Mouse (Mus musculus) G1E (cell line): Measurements from ENCODE around the gene Gm49342. TPM values are rescaled to one million over a fixed set of nuclear protein-coding genes. Genes with fewer than 3 reads are reported as not detected.

Source experiments
- ATAC-seq: 2 replicates; pipeline ENCODE4 v1.8.0; 2016; ENCODE audit warnings: mild to moderate bottlenecking; ENCODE audit not compliant: insufficient number of reproducible peaks, poor library complexity, low FRiP score, severe bottlenecking; ENCODE audit errors: extremely low read depth
- DNase-seq: peaks from one replicate; pipeline ENCODE4 v3.0.0; 2012; ENCODE audit warnings: low spot score
- H3K27me3 ChIP-seq: 2 replicates; pipeline ENCODE4 v1.6.1; 2012; ENCODE audit warnings: mild to moderate bottlenecking, low read length, inconsistent platforms; ENCODE audit not compliant: insufficient read depth
- H3K36me3 ChIP-seq: replicated peaks from 2 replicates; pipeline ENCODE3; 2012; ENCODE audit warnings: mild to moderate bottlenecking, inconsistent platforms
- H3K4me1 ChIP-seq: 2 replicates; pipeline ENCODE4 v1.6.1; 2012; ENCODE audit warnings: low read depth, low read length, inconsistent platforms, mixed read lengths; ENCODE audit not compliant: insufficient read depth
- H3K4me3 ChIP-seq: 2 replicates; pipeline ENCODE4 v1.5.1; 2012; ENCODE audit warnings: low read depth, mild to moderate bottlenecking, inconsistent platforms, low read length, moderate library complexity, mixed read lengths
- H3K9me3 ChIP-seq: replicated peaks from 2 replicates; pipeline ENCODE4 v1.6.1; 2012; ENCODE audit warnings: inconsistent platforms
- CTCF ChIP-seq: IDR thresholded peaks from 2 replicates; pipeline ENCODE4 v1.5.1; 2012; ENCODE audit warnings: low read depth, low read length, inconsistent platforms, mixed read lengths
- GATA1 ChIP-seq: IDR thresholded peaks from 2 replicates; pipeline ENCODE4 v1.6.1; 2012; ENCODE audit warnings: borderline replicate concordance, low read length, inconsistent platforms, mixed read lengths
- GATA2 ChIP-seq: IDR thresholded peaks from 2 replicates; pipeline ENCODE4 v1.6.1; 2012; ENCODE audit warnings: low read depth, low read length, inconsistent platforms, borderline replicate concordance
- POLR2AphosphoS5 ChIP-seq: IDR thresholded peaks from 2 replicates; pipeline ENCODE4 v1.6.1; 2012; ENCODE audit warnings: low read depth, low read length, inconsistent platforms; ENCODE audit not compliant: insufficient replicate concordance
- TAL1 ChIP-seq: conservative IDR thresholded peaks from 2 replicates; pipeline ENCODE4 v1.6.1; 2012; ENCODE audit warnings: low read depth, low read length, inconsistent platforms, mixed read lengths
- polyA plus RNA-seq: library from polyadenylated mRNA; stranded (reverse); fragments of >175 nt; gene quantifications from 2 replicates; pipeline ENCODE4 v1.2.3, GENCODE M21; 2012
- total RNA-seq, 2 experiments: library from RNA; stranded (forward) in 1 of 2; stranded (reverse) in 1 of 2; fragments of 200-1000 nt in 1 of 2; fragments of >200 nt in 1 of 2; fragmentation: Nextera tagmentation in 1 of 2; gene quantifications; 2 replicates each; pipeline ENCODE4 v1.2.3; 2014 to 2017

Gm49342 gene
- total and polyA plus RNA-seq, 3 experiments = 2.0 TPM; not detected in 2

DNA sequence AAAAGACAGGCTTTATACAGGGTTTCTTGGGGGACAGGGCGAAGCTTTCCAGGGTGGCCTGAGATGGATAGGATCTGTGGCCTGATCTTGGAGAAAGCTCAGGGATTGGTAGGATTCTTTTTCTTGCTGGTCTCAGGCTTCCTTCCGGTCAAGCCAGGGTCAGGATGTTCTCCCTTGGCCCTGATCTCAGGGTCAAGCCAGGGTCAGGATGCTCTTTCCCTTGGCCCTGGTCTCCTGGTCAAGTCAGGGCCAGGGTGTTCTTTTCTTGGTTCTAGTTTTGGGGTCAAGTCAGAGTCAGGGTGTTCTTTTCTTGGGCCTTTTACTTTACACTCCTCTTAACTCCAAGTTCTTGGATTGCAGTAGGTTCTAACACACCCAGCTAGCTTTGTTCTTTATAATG, 43.4 kb downstream of the Gm49342 start:
- Histone ChIP-seq H3K9me3 (no peaks in the 10 kb centered on the region; the same call in 1 of the 2 replicates), H3K4me3 (no peak overlapping the region), H3K4me1 (peaks cover 7% of the 10 kb centered on the region), H3K27me3 (peaks cover 20% of the 10 kb centered on the region), H3K36me3 (no peaks in the 10 kb centered on the region)
- DNase-seq (no peak), ATAC-seq (no peak)
- TF ChIP-seq GATA2 (no peak), TAL1 (no peak), POLR2AphosphoS5 (no peak), CTCF (no peak), GATA1 (no peak)

DNA sequence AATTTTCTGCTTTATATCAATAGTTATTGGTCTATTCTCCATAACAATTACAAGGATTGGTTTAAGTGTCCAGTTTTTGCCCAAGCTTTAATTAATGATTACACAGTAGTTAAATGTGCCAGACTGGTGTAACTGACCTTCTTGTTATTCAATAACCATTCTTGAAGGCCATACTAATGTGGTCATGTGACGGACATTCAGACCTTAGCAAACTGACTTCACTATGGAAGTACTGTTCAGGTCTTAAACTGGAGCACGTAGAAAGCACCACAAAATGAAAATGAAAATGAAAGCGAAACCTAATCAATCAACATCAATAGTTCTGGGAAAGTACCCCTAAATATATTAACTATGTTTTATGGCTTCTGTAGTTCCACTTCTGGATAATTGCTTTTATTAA, 46.7 kb downstream of the Gm49342 start:
- Histone ChIP-seq H3K36me3 (no peaks in the 10 kb centered on the region), H3K4me3 (no peak overlapping the region; the same call in 1 of the 2 replicates), H3K4me1 (peaks cover 7% of the 10 kb centered on the region), H3K9me3 (no peaks in the 10 kb centered on the region), H3K27me3 (peaks cover 14% of the 10 kb centered on the region)
- peak; percentile 34; the same call in 1 of the 2 replicates for ATAC-seq
- TF ChIP-seq POLR2AphosphoS5 = no peak
- no peak for TF ChIP-seq GATA2
- no peak for TF ChIP-seq CTCF
- no peak for TF ChIP-seq GATA1
- TF ChIP-seq TAL1 = no peak
- no peak for DNase-seq

DNA sequence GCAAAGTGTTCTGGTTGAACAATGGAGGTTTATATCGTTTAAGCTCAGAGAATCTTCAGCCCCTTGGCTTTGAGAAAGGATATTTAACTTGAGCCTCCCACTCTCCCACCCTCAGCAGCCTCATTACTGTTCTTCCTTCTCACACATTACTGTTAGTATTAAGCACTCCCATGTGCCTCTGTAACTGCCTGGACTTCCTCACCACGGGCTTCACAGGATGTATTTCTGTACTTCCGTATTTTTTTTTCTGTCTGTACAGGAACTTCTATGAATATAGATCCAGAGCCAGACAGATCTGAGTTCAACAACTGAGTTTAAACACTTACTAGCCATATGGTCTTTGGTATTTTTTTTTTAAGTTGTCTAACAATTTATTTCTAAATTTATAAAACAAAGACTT, 52.8 kb downstream of the Gm49342 start:
- Histone ChIP-seq H3K36me3 (no peaks in the 10 kb centered on the region), H3K9me3 (no peaks in the 10 kb centered on the region), H3K4me3 (no peak overlapping the region), H3K4me1 (no peaks in the 10 kb centered on the region), H3K27me3 (peaks cover 10% of the 10 kb centered on the region)
- ATAC-seq (no peak), DNase-seq (no peak)
- TF ChIP-seq GATA2 (no peak), CTCF (no peak), TAL1 (no peak), POLR2AphosphoS5 (no peak), GATA1 (no peak)

DNA sequence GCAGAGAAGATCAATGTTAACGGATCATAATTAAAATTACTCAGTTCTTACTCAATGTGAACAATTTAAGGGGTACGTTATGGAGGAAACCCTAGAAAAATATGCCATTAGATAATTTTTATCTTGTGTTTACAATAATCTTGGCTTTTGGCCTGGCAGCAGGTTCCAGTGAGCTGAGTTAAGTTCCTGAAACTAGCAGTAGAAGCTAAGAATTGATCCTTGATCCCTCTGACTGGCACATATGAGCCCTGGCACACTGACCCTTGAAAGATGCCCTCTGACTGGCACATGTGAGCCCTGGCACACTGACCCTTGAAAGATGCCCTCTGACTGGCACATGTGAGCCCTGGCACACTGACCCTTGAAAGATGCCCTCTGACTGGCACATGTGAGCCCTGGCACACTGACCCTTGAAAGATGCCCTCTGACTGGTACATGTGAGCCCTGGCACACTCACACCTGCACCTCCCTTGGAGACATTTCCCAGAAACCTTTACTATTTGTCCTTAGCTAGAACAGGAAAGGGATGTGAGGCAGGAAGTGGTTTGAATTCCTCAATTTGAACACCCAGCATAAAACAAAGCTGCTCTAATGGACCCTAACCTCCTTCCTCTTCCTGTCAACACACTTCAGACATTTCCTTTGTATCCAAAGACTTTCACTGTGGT, 53.8 kb downstream of the Gm49342 start:
- Histone ChIP-seq H3K9me3 (no peaks in the 10 kb centered on the region), H3K4me1 (no peaks in the 10 kb centered on the region), H3K4me3 (no peak overlapping the region), H3K27me3 (peaks cover 10% of the 10 kb centered on the region), H3K36me3 (no peaks in the 10 kb centered on the region)
- ATAC-seq (no peak), DNase-seq (no peak)
- no peak for TF ChIP-seq GATA2
- TF ChIP-seq CTCF = no peak
- no peak for TF ChIP-seq GATA1
- no peak for TF ChIP-seq POLR2AphosphoS5
- no peak for TF ChIP-seq TAL1

DNA sequence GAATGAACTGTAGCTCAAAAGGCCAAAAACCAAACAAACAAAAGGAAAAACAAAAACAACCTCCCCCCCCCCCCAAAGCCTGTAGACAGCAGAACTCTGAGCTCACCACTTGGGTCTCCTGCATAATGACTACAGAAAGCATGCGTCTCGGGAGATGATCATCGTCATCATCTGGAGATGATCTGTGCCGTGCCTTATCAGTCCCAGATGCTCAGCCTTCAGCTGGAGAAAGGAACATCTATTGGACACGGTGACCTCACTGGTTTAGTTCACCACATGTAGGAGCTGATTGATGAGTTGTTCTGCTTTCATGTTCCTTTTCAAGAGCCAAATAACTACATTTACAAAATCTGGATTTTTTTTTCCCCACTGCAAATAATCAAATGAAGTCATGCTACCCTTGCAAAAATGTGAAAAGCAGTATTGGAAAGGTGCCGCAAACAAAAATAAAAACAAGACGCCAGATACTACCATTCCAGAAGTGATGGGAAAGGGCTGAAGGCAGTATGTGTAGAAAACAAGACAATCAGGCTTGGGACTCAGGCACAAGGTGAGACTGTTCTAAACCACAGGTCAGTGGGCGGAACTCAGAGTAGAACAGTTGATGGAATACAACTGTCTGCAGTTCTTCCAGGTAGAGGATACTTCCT, 63.0 kb downstream of the Gm49342 start, which contains the start of gene Rnase10:
Gene Rnase10, plus strand, starts transcription at position 600 of the 650 bp plus-strand sequence.
- H3K36me3 ChIP-seq = no peaks in the 10 kb centered on the region
- no peak for DNase-seq
- H3K4me3 ChIP-seq = no peak within 1 kb of the TSS
- no peaks in the 10 kb centered on the region for H3K9me3 ChIP-seq
- no peaks in the 10 kb centered on the region; the same call in 1 of the 2 replicates for H3K27me3 ChIP-seq
- no peak for ATAC-seq
- no peak for TF ChIP-seq GATA2
- no peak for TF ChIP-seq CTCF
- no peak for TF ChIP-seq TAL1
- no peak for TF ChIP-seq POLR2AphosphoS5
- TF ChIP-seq GATA1 = no peak
- H3K4me1 ChIP-seq = no peaks in the 10 kb centered on the region

DNA sequence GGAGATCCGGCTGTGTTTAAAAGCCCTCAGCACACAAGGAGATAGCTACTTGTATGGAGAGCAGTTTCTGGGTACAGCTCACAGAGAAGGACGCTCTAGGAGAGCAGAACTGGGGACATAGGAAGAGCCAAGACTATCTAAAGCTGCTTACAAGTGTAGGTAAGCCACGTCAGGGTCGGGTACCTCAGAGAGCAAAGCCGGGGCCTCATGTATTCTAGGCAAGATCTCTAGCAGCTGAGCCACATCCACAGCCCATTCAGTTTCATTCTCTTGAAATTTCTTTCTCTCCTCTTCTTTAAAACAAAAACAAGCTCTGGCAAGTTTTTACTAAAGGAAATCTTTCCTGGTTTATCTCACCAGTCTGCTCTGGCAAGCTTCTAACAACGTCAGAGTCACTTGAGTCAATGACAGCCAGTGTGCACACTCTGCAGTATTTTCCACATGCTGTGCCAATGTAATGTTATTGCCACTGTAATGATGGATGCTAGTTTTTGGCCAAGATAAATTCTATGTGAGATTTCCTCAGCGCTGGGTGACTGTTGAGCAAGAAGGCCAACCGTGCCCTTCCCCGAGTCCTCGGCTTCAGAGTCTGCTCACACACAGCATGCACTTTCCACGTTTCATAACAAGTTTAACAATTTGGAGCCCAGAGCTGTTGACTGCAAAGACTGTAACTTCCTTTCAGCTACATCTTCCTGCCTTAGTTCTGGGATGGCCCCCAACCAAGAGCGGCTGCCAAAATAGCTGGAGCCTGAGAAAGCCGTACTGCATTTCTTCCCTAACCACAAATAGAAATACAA, 63.8 kb downstream of the Gm49342 start:
- TF ChIP-seq TAL1 (no peak), POLR2AphosphoS5 (no peak), GATA1 (no peak), CTCF (no peak)
- Histone ChIP-seq H3K4me3 (no peak overlapping the region), H3K4me1 (no peaks in the 10 kb centered on the region), H3K36me3 (no peaks in the 10 kb centered on the region), H3K27me3 (no peaks in the 10 kb centered on the region; the same call in 1 of the 2 replicates), H3K9me3 (no peaks in the 10 kb centered on the region)
- no peak for DNase-seq
- ATAC-seq = no peak
